Mouse (Mus musculus) forebrain, embryonic 13.5 days (tissue): ENCODE results near the gene Paxbp1. TPM values are rescaled to one million over a fixed set of nuclear protein-coding genes. Genes with fewer than 3 reads are reported as not detected.
"Not testable (repeated sequence)": the region's sequence is repeated elsewhere in the genome, so short reads cannot be mapped to it uniquely, and the experiment has no call there.

ENCODE experiments used
- ATAC-seq: fragments of 200-750 bp; cut with Nextera tagmentation; 2 replicates; pipeline ENCODE4 v1.8.0; 2017
- H3K27ac ChIP-seq: fragments of 300-500 bp; sonication (generic); 2 replicates; pipeline ENCODE4 v1.5.1; 2015; ENCODE audit warnings: inconsistent platforms, mild to moderate bottlenecking, moderate library complexity
- H3K27me3 ChIP-seq: fragments of 300-500 bp; sonication (generic); 2 replicates; pipeline ENCODE4 v1.6.1; 2015; ENCODE audit warnings: mild to moderate bottlenecking, inconsistent platforms
- H3K36me3 ChIP-seq: fragments of 300-500 bp; sonication (generic); 2 replicates; pipeline ENCODE4 v1.6.1; 2015; ENCODE audit warnings: mild to moderate bottlenecking, inconsistent platforms; ENCODE audit not compliant: poor library complexity, severe bottlenecking
- H3K4me1 ChIP-seq: fragments of 300-500 bp; sonication (generic); 2 replicates; pipeline ENCODE4 v1.6.1; 2015; ENCODE audit warnings: inconsistent platforms
- H3K4me2 ChIP-seq: fragments of 300-500 bp; sonication (generic); 2 replicates; pipeline ENCODE4 v1.6.1; 2015; ENCODE audit warnings: inconsistent platforms, mild to moderate bottlenecking, moderate library complexity
- H3K4me3 ChIP-seq: fragments of 300-500 bp; sonication (generic); 2 replicates; pipeline ENCODE4 v1.5.1; 2015; ENCODE audit warnings: mild to moderate bottlenecking, inconsistent platforms
- H3K9ac ChIP-seq: fragments of 300-500 bp; sonication (generic); 2 replicates; pipeline ENCODE4 v1.6.1; 2015; ENCODE audit warnings: mild to moderate bottlenecking, inconsistent platforms
- H3K9me3 ChIP-seq: fragments of 300-500 bp; sonication (generic); replicated peaks from 2 replicates; pipeline ENCODE4 v1.6.1; 2016; ENCODE audit warnings: inconsistent platforms
- WGBS: fragments of 180-500 bp; shearing (Covaris S2); methylation state at CpG from one replicate; pipeline ENCODE4 v1.1.7; 2015; 5-methylcytosine and 5-hydroxymethylcytosine counted together
- polyA plus RNA-seq: library from polyadenylated mRNA; unstranded; fragments of >200 nt; fragmentation: Nextera tagmentation; extraction: Ambion mirVana; gene quantifications from 2 replicates; pipeline ENCODE4 v1.2.1, GENCODE M21; 2015

Paxbp1 gene
- polyA plus RNA-seq: 75.8 and 77.1 TPM in 2 replicates

GRCm38 (mm10) chr16:91044270-91045182, at the start of gene Paxbp1:
Gene Paxbp1, minus strand, starts transcription at chr16:91044543.
- H3K9me3 ChIP-seq: no peaks in the 10 kb centered on the region
- H3K4me1 ChIP-seq: peaks cover 23% of the 10 kb centered on the region
- H3K27ac ChIP-seq: peak within 1 kb of the TSS; percentile 98
- peak within 1 kb of the TSS; percentile 74 for H3K4me2 ChIP-seq
- WGBS: 2% methylated on average over 64 of the region's 70 CpGs
- ATAC-seq: peak; percentile 96
- peaks cover 15% of the 10 kb centered on the region for H3K36me3 ChIP-seq
- peak within 1 kb of the TSS; percentile 99 for H3K9ac ChIP-seq
- H3K27me3 ChIP-seq: 0 out of 2 replicates have a peak, but pooled peaks cover 4% of the 10 kb centered on the region
- peak within 1 kb of the TSS; percentile 80 for H3K4me3 ChIP-seq

GRCm38 (mm10) chr16:91086642-91087306, 42.4 kb upstream of the Paxbp1 start:
- peaks cover 14% of the 10 kb centered on the region for H3K4me1 ChIP-seq
- H3K27ac ChIP-seq: no peak overlapping the region
- peaks cover 22% of the 10 kb centered on the region; the same call in 1 of the 2 replicates for H3K27me3 ChIP-seq
- H3K9ac ChIP-seq: 0 out of 2 replicates have a peak overlapping the region, but pooled peaks have one; percentile 23
- WGBS: 81% methylated on average over 4 of the region's 4 CpGs
- no peaks in the 10 kb centered on the region for H3K36me3 ChIP-seq
- no peak overlapping the region for H3K4me2 ChIP-seq
- no peak overlapping the region for H3K4me3 ChIP-seq
- H3K9me3 ChIP-seq: no peaks in the 10 kb centered on the region
- no peak for ATAC-seq

DNA sequence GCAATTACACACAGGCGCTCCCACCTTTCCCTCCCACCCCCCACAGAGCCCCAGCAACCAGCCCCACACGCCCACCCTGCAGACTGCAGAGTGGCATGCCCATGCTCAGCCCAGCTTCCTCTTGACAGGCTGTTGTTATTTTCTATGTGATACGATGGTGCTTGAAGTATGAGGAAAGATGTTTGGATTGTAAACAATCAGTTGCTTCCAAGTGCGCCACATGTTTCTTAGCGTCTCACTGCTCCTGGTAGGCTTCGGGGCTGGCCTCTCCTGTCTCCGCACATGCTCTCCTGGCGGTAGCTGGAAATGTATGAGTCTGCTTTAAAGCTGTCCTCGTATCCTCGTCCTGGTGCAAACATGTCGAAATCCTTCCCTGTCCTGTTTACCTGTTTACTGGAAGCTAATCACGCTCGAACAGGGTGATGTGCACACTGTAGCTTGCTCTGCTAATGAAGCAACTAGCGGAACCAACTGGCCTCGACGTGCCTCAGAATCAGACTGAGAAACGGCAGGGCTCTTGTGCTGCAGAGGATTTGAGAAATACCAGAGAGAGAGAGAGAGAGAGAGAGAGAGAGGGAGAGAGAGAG, 41.0 kb upstream of the Paxbp1 start:
- H3K4me1 ChIP-seq: peaks cover 17% of the 10 kb centered on the region
- no peaks in the 10 kb centered on the region for H3K9me3 ChIP-seq
- H3K36me3 ChIP-seq: no peaks in the 10 kb centered on the region
- no peak overlapping the region for H3K27ac ChIP-seq
- H3K9ac ChIP-seq: no peak overlapping the region
- peak; percentile 61 for ATAC-seq
- WGBS: 68% methylated on average over 17 of the region's 17 CpGs
- peaks cover 23% of the 10 kb centered on the region for H3K27me3 ChIP-seq
- peak overlapping the region; percentile 13 for H3K4me2 ChIP-seq
- no peak overlapping the region for H3K4me3 ChIP-seq

DNA sequence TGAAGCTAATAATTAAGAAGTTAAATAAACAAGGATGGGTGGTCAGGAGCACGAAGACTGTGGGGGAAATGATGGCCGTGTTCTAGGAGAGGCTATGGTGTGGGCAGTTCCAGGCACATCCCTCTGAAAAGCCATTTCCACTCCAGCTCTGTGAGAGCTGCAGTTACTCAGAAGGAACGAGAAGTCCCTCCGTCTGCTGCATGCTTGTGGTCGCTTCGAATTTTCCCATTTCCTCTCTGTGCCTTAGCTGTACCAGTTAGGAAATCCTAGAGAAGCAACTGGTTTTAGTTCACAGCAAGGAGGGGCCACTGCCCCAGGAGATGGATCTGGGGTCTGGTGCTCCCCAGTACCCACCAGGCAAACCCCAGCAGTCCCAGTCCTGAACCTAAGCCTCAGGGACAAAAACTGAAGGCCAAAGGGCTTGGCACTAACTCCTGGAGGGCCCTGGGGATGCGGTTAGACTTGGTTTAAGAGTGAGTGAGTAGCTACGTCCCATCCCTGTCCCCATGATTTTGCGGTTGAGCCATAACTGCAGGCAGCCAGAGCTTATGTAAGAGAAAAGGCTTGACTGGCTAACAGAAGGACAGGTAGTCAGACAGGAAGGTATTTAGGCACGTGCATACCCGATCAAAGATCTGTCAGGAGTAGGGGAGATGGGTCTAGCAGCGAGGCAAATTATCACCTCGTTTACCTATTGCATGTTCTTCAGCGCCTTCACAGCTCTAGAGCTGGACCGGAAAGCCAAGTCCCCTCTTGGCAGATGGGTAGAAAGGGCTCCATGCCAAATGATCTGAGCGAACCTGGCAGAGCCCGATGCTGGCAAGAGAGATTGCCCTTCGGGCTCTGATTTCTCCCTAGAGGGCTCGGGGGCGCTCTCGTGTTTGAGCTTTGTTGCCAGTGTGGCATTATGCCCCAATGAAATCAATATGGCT, 40.2 kb upstream of the Paxbp1 start:
- H3K27me3 ChIP-seq: peaks cover 28% of the 10 kb centered on the region
- ATAC-seq: peak; percentile 71
- no peak overlapping the region for H3K27ac ChIP-seq

DNA sequence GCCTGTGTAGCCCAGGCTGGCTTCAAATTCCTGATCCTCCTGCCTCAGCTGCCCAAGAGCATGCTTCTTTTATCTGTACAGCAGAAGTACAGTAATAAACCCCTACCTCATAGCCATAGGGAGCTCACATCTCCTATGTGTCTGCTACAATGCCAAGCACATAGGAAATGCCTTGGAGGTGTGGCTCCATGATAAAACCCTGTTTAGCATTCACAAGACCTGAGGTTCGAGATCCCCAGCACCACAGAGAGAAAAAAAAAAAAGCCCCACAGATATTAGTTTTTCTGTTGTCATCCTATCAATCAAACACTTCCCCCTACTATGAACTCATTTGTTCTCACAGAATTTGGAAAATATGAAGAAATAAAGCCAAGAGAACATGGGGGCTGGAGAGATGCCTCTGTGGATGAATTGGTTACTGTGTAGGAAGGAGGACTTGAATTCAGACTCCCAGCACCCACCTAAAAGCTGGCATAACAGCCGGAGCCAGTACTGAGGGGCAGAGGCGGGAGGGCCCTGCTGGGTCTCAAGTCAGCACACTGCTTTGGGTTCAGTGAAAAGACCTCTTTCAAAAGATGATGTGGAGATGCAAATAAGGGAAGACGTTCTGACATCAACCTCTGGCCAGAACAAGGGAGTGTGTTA, 38.8 kb upstream of the Paxbp1 start:
- Histone ChIP-seq H3K27ac (no peak overlapping the region), H3K9me3 (no peaks in the 10 kb centered on the region), H3K27me3 (peaks cover 19% of the 10 kb centered on the region), H3K36me3 (no peaks in the 10 kb centered on the region), H3K4me1 (peaks cover 17% of the 10 kb centered on the region), H3K4me3 (no peak overlapping the region), H3K9ac (no peak overlapping the region), H3K4me2 (no peak overlapping the region)
- ATAC-seq: no peak
- WGBS: 63% methylated on average over 4 of the region's 4 CpGs

More for the DNA sequence above, 40.2 kb upstream of the Paxbp1 start:
- Histone ChIP-seq H3K36me3 (no peaks in the 10 kb centered on the region), H3K4me3 (no peak overlapping the region), H3K9me3 (no peaks in the 10 kb centered on the region), H3K9ac (no peak overlapping the region), H3K4me1 (peaks cover 17% of the 10 kb centered on the region), H3K4me2 (peak overlapping the region; percentile 13)
- WGBS: 83% methylated on average over 21 of the region's 21 CpGs

DNA sequence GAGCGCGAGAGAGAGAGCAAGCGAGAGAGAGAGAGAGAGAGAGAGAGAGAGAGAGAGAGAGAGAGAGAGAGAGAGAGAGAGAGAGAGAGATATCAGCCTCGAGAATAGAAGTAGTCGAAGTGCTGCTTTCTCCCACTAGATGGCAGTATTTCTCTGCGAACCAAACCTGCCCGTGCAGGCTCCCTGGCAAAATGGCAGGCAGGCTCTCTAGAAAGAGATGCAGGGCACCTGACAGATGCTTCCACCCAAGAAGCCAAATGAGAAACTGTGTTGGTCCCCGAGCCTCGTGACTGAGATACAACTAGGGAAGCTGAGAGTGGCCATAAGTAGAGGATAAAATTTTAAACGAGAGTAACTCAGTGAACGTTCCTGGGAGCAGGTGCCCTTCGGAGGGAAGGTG, 37.2 kb upstream of the Paxbp1 start:
- Histone ChIP-seq H3K9ac (no peak overlapping the region), H3K27ac (no peak overlapping the region), H3K36me3 (no peaks in the 10 kb centered on the region), H3K4me2 (no peak overlapping the region), H3K27me3 (peaks cover 13% of the 10 kb centered on the region), H3K4me3 (no peak overlapping the region), H3K4me1 (peaks cover 17% of the 10 kb centered on the region), H3K9me3 (no peaks in the 10 kb centered on the region)
- peak; percentile 58; the same call in 1 of the 2 replicates for ATAC-seq
- 20% methylated on average over 11 of the region's 12 CpGs for WGBS

DNA sequence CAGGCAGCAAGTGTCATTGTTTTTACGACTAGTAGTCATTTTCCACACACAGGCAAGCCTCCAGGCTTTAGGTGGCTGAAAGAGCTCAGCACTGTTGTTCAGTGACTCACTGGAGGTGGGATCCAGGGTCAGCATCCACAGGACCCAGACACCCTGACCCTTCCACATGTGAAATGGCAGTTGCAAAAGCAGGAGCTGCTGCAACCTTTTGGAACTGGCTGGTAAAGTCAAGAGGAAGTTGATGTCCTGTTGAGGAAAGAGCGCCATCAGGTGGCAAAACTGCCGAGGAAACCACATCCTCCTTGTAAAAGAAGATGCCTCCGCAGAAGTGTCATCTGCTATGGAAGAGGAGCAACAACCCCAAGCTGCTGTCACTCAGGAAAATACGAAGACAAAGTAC, 31.8 kb upstream of the Paxbp1 start:
- H3K4me3 ChIP-seq: no peak overlapping the region
- H3K27me3 ChIP-seq: peaks cover 20% of the 10 kb centered on the region
- no peak for ATAC-seq
- H3K9ac ChIP-seq: no peak overlapping the region
- no peak overlapping the region for H3K27ac ChIP-seq
- no peaks in the 10 kb centered on the region for H3K9me3 ChIP-seq
- WGBS: 84% methylated on average over 5 of the region's 5 CpGs
- no peak overlapping the region for H3K4me2 ChIP-seq
- H3K36me3 ChIP-seq: no peaks in the 10 kb centered on the region
- no peaks in the 10 kb centered on the region for H3K4me1 ChIP-seq

DNA sequence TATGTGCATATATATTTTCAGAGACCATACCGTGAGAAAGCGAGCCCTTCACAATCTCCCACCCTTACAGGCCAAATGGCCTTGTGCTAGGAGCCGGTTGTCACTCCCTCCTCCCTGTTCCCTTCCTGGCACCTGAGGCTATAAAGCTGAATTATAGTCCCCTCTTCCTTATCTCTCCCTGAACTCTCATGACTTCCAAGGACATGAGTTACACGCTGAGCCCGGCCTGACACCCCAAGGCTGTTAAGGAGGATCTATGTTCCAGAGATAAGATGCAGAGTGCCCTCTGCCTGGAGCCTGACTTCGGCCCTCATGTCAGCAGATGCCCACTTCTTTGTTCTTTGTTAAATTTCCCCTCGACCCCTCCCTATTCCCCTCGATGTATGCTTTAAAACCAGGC, 31.1 kb upstream of the Paxbp1 start:
- 89% methylated on average over 8 of the region's 8 CpGs for WGBS
- H3K4me3 ChIP-seq: not testable (repeated sequence)

DNA sequence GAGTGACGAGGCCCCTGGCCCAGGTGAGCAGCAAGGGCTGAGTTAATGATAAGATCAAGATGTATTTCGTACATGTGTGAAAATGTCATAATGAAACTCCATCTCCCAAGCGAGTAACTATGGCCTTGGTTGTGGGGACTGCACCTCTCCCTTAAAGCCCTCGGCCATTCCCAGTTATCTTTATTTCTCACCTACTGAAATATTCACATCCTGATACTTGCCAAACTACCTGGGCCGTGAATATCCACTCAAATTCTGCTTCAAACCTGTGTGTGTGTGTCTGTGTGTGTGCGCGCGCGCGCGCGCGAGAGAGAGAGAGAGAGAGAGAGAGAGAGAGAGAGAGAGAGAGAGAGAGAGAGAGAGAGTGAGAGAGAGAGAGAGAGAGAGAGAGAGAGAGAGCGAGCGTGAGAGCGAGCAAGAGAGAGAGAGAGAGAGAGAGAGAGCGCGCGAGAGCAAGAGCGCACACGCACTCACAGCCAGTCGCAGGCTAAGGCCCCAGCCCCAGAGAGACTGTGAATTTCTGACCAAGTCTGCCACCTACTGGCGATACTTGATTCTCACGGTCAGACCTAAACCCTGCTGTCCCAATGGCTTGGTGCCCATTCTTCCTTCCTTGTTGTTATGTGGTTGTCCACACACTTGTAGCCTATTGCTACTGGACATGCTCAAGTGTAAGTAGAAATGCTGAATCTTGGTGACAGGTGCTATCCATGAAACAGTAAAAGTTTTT, 29.0 kb upstream of the Paxbp1 start:
- Histone ChIP-seq H3K4me1 (peaks cover 5% of the 10 kb centered on the region), H3K9ac (no peak overlapping the region; the same call in 1 of the 2 replicates), H3K27ac (no peak overlapping the region), H3K4me2 (no peak overlapping the region), H3K27me3 (peaks cover 11% of the 10 kb centered on the region), H3K36me3 (no peaks in the 10 kb centered on the region), H3K4me3 (no peak overlapping the region), H3K9me3 (no peaks in the 10 kb centered on the region)
- ATAC-seq: peak; percentile 98
- WGBS: 38% methylated on average over 21 of the region's 24 CpGs

More for the DNA sequence above, 31.1 kb upstream of the Paxbp1 start:
- not testable (repeated sequence) for H3K9me3 ChIP-seq, H3K36me3 ChIP-seq, ATAC-seq, H3K4me2 ChIP-seq, H3K4me1 ChIP-seq, H3K9ac ChIP-seq, H3K27ac ChIP-seq
- peaks cover 17% of the 10 kb centered on the region for H3K27me3 ChIP-seq

DNA sequence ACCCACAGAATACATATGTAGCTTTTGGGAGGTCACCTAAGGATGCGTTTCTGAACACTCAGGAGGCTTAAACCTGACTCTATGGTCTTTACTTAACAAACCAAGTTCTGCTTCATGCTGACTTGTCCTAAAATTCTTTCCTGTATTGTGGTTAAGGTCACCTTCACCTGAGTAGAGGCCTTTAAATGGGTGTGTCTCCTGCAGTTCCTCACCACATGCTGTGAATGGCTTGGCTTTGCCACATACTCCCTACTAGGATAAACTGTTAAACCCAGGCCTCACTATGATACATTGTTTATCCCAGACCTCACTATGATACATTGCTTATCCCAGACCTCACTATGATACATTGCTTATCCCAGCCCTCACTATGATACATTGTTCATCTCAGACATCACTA, 27.9 kb upstream of the Paxbp1 start:
- Histone ChIP-seq H3K4me3 (no peak overlapping the region), H3K9me3 (no peaks in the 10 kb centered on the region), H3K4me1 (peaks cover 5% of the 10 kb centered on the region), H3K36me3 (no peaks in the 10 kb centered on the region), H3K4me2 (no peak overlapping the region), H3K9ac (no peak overlapping the region), H3K27me3 (peaks cover 11% of the 10 kb centered on the region), H3K27ac (no peak overlapping the region)
- 85% methylated on average over 1 of the region's 1 CpGs for WGBS
- no peak for ATAC-seq
